Mouse (Mus musculus) intestine, embryonic 15.5 days (tissue): ENCODE measurements around the gene Vps51. TPM values are rescaled to one million over a fixed set of nuclear protein-coding genes. Genes with fewer than 3 reads are reported as not detected.

Experiments used
- ATAC-seq: fragments of 200-750 bp; cut with Nextera tagmentation; 2 replicates; pipeline ENCODE4 v1.8.0; 2017; ENCODE audit warnings: moderate TSS enrichment, moderate library complexity
- H3K27ac ChIP-seq: fragments of 300-500 bp; sonication (generic); 2 replicates; pipeline ENCODE4 v1.5.1; 2015; ENCODE audit warnings: mild to moderate bottlenecking, inconsistent platforms
- H3K27me3 ChIP-seq: fragments of 300-500 bp; sonication (generic); replicated peaks from 2 replicates; pipeline ENCODE4 v1.6.1; 2015; ENCODE audit warnings: inconsistent platforms
- H3K36me3 ChIP-seq: fragments of 300-500 bp; sonication (generic); 2 replicates; pipeline ENCODE4 v1.6.1; 2015; ENCODE audit warnings: inconsistent platforms
- H3K4me1 ChIP-seq: fragments of 300-500 bp; sonication (generic); replicated peaks from 2 replicates; pipeline ENCODE4 v1.6.1; 2015; ENCODE audit warnings: inconsistent platforms
- H3K4me2 ChIP-seq: fragments of 300-500 bp; sonication (generic); replicated peaks from 2 replicates; pipeline ENCODE4 v1.6.1; 2015; ENCODE audit warnings: mild to moderate bottlenecking, inconsistent platforms
- H3K4me3 ChIP-seq: fragments of 300-500 bp; sonication (generic); replicated peaks from 2 replicates; pipeline ENCODE4 v1.5.1; 2015; ENCODE audit warnings: inconsistent platforms
- H3K9ac ChIP-seq: fragments of 300-500 bp; sonication (generic); 2 replicates; pipeline ENCODE4 v1.6.1; 2015; ENCODE audit warnings: inconsistent platforms
- H3K9me3 ChIP-seq: fragments of 300-500 bp; sonication (generic); 2 replicates; pipeline ENCODE4 v1.6.1; 2016; ENCODE audit warnings: inconsistent platforms
- WGBS: fragments of 180-500 bp; shearing (Covaris S2); methylation state at CpG from one replicate; pipeline ENCODE4 v1.1.7; 2015; 5-methylcytosine and 5-hydroxymethylcytosine counted together
- polyA plus RNA-seq: library from polyadenylated mRNA; unstranded; fragments of >200 nt; fragmentation: Nextera tagmentation; extraction: Ambion mirVana; gene quantifications from 2 replicates; pipeline ENCODE4 v1.2.1, GENCODE M21; 2015

Gene Vps51
- polyA plus RNA-seq = 61.2 and 64.5 TPM in 2 replicates

GRCm38 (mm10) chr19:6076564-6077393, at the start of gene Vps51:
Vps51 (minus strand) TSS chr19:6077231.
- H3K9ac ChIP-seq = peak within 1 kb of the TSS; percentile 81
- H3K4me2 ChIP-seq = peak within 1 kb of the TSS; percentile 84
- ATAC-seq = peak; percentile 93
- peak within 1 kb of the TSS; percentile 85 for H3K4me3 ChIP-seq
- no peaks in the 10 kb centered on the region for H3K9me3 ChIP-seq
- peak within 1 kb of the TSS; percentile 89 for H3K27ac ChIP-seq
- H3K36me3 ChIP-seq = peaks cover 14% of the 10 kb centered on the region
- H3K4me1 ChIP-seq = peaks cover 9% of the 10 kb centered on the region
- WGBS = 1% methylated on average over 33 of the region's 33 CpGs
- H3K27me3 ChIP-seq = no peaks in the 10 kb centered on the region

- ATAC-seq = no peak
- Histone ChIP-seq H3K4me2 (no peak overlapping the region), H3K4me3 (no peak overlapping the region), H3K4me1 (peaks cover 10% of the 10 kb centered on the region; the same call in 1 of the 2 replicates), H3K27ac (no peak overlapping the region), H3K9me3 (no peaks in the 10 kb centered on the region), H3K36me3 (no peaks in the 10 kb centered on the region), H3K9ac (no peak overlapping the region), H3K27me3 (no peaks in the 10 kb centered on the region)
- WGBS = 30% methylated on average over 4 of the region's 4 CpGs
Measured at GRCm38 (mm10) chr19:6126289-6126688, 49.3 kb upstream of the Vps51 start.

- no peak for ATAC-seq
- Histone ChIP-seq H3K4me3 (no peak overlapping the region), H3K9ac (no peak overlapping the region), H3K9me3 (no peaks in the 10 kb centered on the region), H3K4me1 (peaks cover 18% of the 10 kb centered on the region), H3K4me2 (no peak overlapping the region), H3K36me3 (0 out of 2 replicates have a peak, but pooled peaks cover 3% of the 10 kb centered on the region), H3K27ac (no peak overlapping the region), H3K27me3 (no peaks in the 10 kb centered on the region)
- WGBS = 73% methylated on average over 2 of the region's 2 CpGs
Measured at GRCm38 (mm10) chr19:6124898-6125297, 47.9 kb upstream of the Vps51 start.

- no peak for ATAC-seq
- no peak overlapping the region for H3K4me3 ChIP-seq
- H3K9ac ChIP-seq = no peak overlapping the region
- WGBS = 59% methylated on average over 8 of the region's 8 CpGs
- H3K36me3 ChIP-seq = 0 out of 2 replicates have a peak, but pooled peaks cover 3% of the 10 kb centered on the region
- H3K4me1 ChIP-seq = peaks cover 22% of the 10 kb centered on the region
- no peaks in the 10 kb centered on the region for H3K9me3 ChIP-seq
- H3K27me3 ChIP-seq = no peaks in the 10 kb centered on the region
- H3K27ac ChIP-seq = no peak overlapping the region
- H3K4me2 ChIP-seq = no peak overlapping the region
Measured at GRCm38 (mm10) chr19:6123330-6123729, 46.3 kb upstream of the Vps51 start.

- H3K36me3 ChIP-seq = 0 out of 2 replicates have a peak, but pooled peaks cover 3% of the 10 kb centered on the region
- H3K9me3 ChIP-seq = no peaks in the 10 kb centered on the region
- H3K4me2 ChIP-seq = peak overlapping the region; percentile 49
- peak overlapping the region; percentile 30; the same call in 1 of the 2 replicates for H3K9ac ChIP-seq
- 29% methylated on average over 19 of the region's 19 CpGs for whole genome bisulfite sequencing
- H3K4me3 ChIP-seq = peak overlapping the region; percentile 10; the same call in 1 of the 2 replicates
- ATAC-seq = peak; percentile 26
- H3K27ac ChIP-seq = peak overlapping the region; percentile 41
- H3K4me1 ChIP-seq = peaks cover 32% of the 10 kb centered on the region
- no peaks in the 10 kb centered on the region for H3K27me3 ChIP-seq
Measured at GRCm38 (mm10) chr19:6121761-6122160, 44.7 kb upstream of the Vps51 start.

- H3K9ac ChIP-seq = peak overlapping the region; percentile 5
- no peaks in the 10 kb centered on the region for H3K27me3 ChIP-seq
- H3K4me2 ChIP-seq = peak overlapping the region; percentile 88
- peaks cover 22% of the 10 kb centered on the region for H3K36me3 ChIP-seq
- peak overlapping the region; percentile 99 for H3K27ac ChIP-seq
- peak; percentile 21 for ATAC-seq
- H3K4me3 ChIP-seq = peak overlapping the region; percentile 94
- no peaks in the 10 kb centered on the region for H3K9me3 ChIP-seq
- WGBS = under 1% methylated on average over 8 of the region's 8 CpGs
- peaks cover 38% of the 10 kb centered on the region for H3K4me1 ChIP-seq
Measured at GRCm38 (mm10) chr19:6118677-6119185, 41.7 kb upstream of the Vps51 start.

- Histone ChIP-seq H3K27me3 (no peaks in the 10 kb centered on the region), H3K9me3 (no peaks in the 10 kb centered on the region), H3K4me1 (peaks cover 34% of the 10 kb centered on the region), H3K27ac (peak within 1 kb of the TSS; percentile 99), H3K9ac (peak within 1 kb of the TSS; percentile 87), H3K4me2 (peak within 1 kb of the TSS; percentile 88), H3K4me3 (peak within 1 kb of the TSS; percentile 94), H3K36me3 (peaks cover 22% of the 10 kb centered on the region)
- ATAC-seq = peak; percentile 88
- WGBS = under 1% methylated on average over 77 of the region's 77 CpGs
Measured at GRCm38 (mm10) chr19:6117986-6118676, 41.1 kb upstream of the Vps51 start, which contains the start of gene Sac3d1. Sac3d1 (minus strand) TSS chr19:6118650.

GRCm38 (mm10) chr19:6117346-6117985, 40.4 kb upstream of the Vps51 start:
- H3K9ac ChIP-seq = peak overlapping the region; percentile 87
- peak overlapping the region; percentile 88 for H3K4me2 ChIP-seq
- no peaks in the 10 kb centered on the region for H3K27me3 ChIP-seq
- H3K4me3 ChIP-seq = peak overlapping the region; percentile 94
- peak overlapping the region; percentile 99 for H3K27ac ChIP-seq
- no peaks in the 10 kb centered on the region for H3K9me3 ChIP-seq
- H3K36me3 ChIP-seq = peaks cover 22% of the 10 kb centered on the region
- peaks cover 34% of the 10 kb centered on the region for H3K4me1 ChIP-seq
- ATAC-seq = no peak
- 5% methylated on average over 32 of the region's 32 CpGs for WGBS

GRCm38 (mm10) chr19:6116113-6116850, 39.3 kb upstream of the Vps51 start:
- Histone ChIP-seq H3K27me3 (no peaks in the 10 kb centered on the region), H3K36me3 (peaks cover 22% of the 10 kb centered on the region), H3K9me3 (no peaks in the 10 kb centered on the region), H3K4me3 (peak overlapping the region; percentile 94), H3K9ac (peak overlapping the region; percentile 20; the same call in 1 of the 2 replicates), H3K27ac (no peak overlapping the region), H3K4me1 (peaks cover 28% of the 10 kb centered on the region), H3K4me2 (peak overlapping the region; percentile 88)
- ATAC-seq = no peak
- WGBS = 92% methylated on average over 15 of the region's 15 CpGs

GRCm38 (mm10) chr19:6113116-6113515, 36.1 kb upstream of the Vps51 start:
- 47% methylated on average over 6 of the region's 6 CpGs for WGBS
- Histone ChIP-seq H3K36me3 (peaks cover 19% of the 10 kb centered on the region), H3K27ac (no peak overlapping the region), H3K4me3 (no peak overlapping the region), H3K4me2 (no peak overlapping the region), H3K9ac (no peak overlapping the region), H3K4me1 (peaks cover 15% of the 10 kb centered on the region), H3K9me3 (no peaks in the 10 kb centered on the region), H3K27me3 (no peaks in the 10 kb centered on the region)
- no peak for ATAC-seq

- peak; percentile 44 for ATAC-seq
- Histone ChIP-seq H3K9ac (peak within 1 kb of the TSS; percentile 14; the same call in 1 of the 2 replicates), H3K27me3 (no peaks in the 10 kb centered on the region), H3K4me2 (peak within 1 kb of the TSS; percentile 42), H3K4me1 (peaks cover 13% of the 10 kb centered on the region; the same call in 1 of the 2 replicates), H3K36me3 (no peaks in the 10 kb centered on the region), H3K4me3 (peak within 1 kb of the TSS; percentile 28), H3K9me3 (no peaks in the 10 kb centered on the region), H3K27ac (peak within 1 kb of the TSS; percentile 29; the same call in 1 of the 2 replicates)
- 78% methylated on average over 7 of the region's 7 CpGs for WGBS
Measured at GRCm38 (mm10) chr19:6105586-6105985, 28.6 kb upstream of the Vps51 start, which contains the start of gene Naaladl1. Naaladl1 (plus strand) TSS chr19:6105782.
